Mouse (Mus musculus): Measurements from ENCODE around the gene Slco3a1.

DNA sequence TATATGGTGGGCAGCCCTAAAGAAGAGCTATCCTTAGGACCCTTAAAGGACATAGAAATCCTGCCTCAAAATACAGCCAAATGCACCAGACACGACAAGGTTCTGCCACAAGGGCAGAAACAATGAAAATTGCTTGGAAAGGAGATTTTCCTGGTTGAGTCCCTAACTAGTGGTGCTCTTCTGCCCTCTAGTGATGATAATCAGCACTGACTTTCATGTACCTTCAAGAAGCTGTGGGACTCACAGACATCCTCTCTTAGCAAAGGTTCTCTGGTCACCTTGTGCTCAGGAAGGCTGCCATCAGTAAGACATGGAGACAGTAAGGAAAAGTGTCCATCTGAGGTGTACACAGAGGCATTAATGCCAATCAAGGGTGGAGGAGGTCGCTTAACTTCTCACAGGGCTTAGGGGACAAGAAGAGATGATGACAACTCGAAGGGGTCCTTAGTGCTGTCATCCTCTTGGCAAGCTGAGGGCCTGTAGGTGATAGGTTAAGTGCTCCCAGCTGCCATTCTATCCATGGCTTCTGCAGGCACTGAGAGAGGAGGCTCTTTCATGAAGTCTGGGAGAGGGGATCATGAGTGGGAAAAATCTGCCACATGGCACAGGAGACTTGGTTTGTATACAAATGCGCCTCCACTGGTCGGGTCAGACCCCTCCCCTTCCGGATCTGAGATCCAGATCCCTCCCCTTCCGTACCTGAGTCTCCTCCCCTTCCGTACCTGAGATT lies 199.9 kb downstream of the Slco3a1 start:
- peak; percentile 34 for TF ChIP-seq CTCF (IDR thresholded peaks at IDR 0.05; ENCODE audit: low read depth, low read length)
- no peak for TF ChIP-seq POLR2A (IDR thresholded peaks at IDR 0.05; ENCODE audit: extremely low read depth, insufficient read depth, low read length)

Measured in liver, adult 2 months (tissue).